ENCODE assay signal across 7 mouse cellular contexts in genomic region chr8:120751226-120752081, GRCm38 (mm10). TPM values are rescaled to one million over a fixed set of nuclear protein-coding genes. Genes with fewer than 3 reads are reported as not detected.
DNase-seq lines count a peak whose midpoint lies in the region; ATAC-seq and TF ChIP-seq lines count a peak whose summit lies in the region.

No protein-coding gene starts in this region.

- no peaks in the 10 kb centered on the region for H3K36me3 ChIP-seq in kidney, adult 2 months (ENCODE audit: control insufficient read depth, insufficient read depth, low read length)
- H3K36me3 ChIP-seq in heart, embryonic 16.5 days (ENCODE audit: control insufficient read depth, insufficient read depth): no peaks in the 10 kb centered on the region
- no peaks in the 10 kb centered on the region for H3K36me3 ChIP-seq in limb, embryonic 10.5 days

- 61% methylated on average over 21 of the region's 21 CpGs for WGBS in kidney, adult 2 months
- WGBS in heart, embryonic 16.5 days: 49% methylated on average over 21 of the region's 21 CpGs
- WGBS in limb, embryonic 10.5 days: 68% methylated on average over 21 of the region's 21 CpGs

- H3K27ac ChIP-seq in kidney, adult 2 months (ENCODE audit: insufficient read depth, low read depth, low read length): peak overlapping the region; percentile 52
- H3K27ac ChIP-seq in heart, embryonic 16.5 days (ENCODE audit: low read length): peak overlapping the region; percentile 66
- peak overlapping the region; percentile 68 for H3K27ac ChIP-seq in limb, embryonic 10.5 days

- TF ChIP-seq CTCF in kidney, adult 2 months (conservative IDR thresholded peaks at IDR 0.05; ENCODE audit: insufficient read depth, insufficient read length, low read depth, low read length): no peak

- H3K27me3 ChIP-seq in kidney, adult 2 months (replicated peaks; ENCODE audit: control insufficient read depth, insufficient read depth, low read length): no peaks in the 10 kb centered on the region
- no peaks in the 10 kb centered on the region for H3K27me3 ChIP-seq in heart, embryonic 16.5 days (ENCODE audit: control insufficient read depth, insufficient read depth, low read length)
- H3K27me3 ChIP-seq in limb, embryonic 10.5 days (ENCODE audit: low read depth, poor library complexity, severe bottlenecking): peaks cover 57% of the 10 kb centered on the region

- peak; percentile 29 for ATAC-seq in heart, embryonic 16.5 days (replicated peaks; ENCODE audit: extremely low read depth, insufficient read depth, low FRiP score)

- DNase-seq in kidney, adult 2 months: peak; percentile 72
- no peak for DNase-seq in kidney, adult 18-20 months
- no peak for DNase-seq in limb, embryonic 10.5 days (ENCODE audit: low spot score)
- DNase-seq in thymus, adult 18-20 months: peak; percentile 58 to 75
- DNase-seq in urinary bladder, postnatal 14 days (ENCODE audit: low spot score): no peak
- DNase-seq in MN1 (ENCODE audit: low spot score): no peak

- H3K4me1 ChIP-seq in kidney, adult 2 months (ENCODE audit: control insufficient read depth, insufficient read depth, low read length): peaks cover 46% of the 10 kb centered on the region
- H3K4me1 ChIP-seq in heart, embryonic 16.5 days (ENCODE audit: control insufficient read depth, insufficient read depth, low read length): peaks cover 16% of the 10 kb centered on the region
- peaks cover 44% of the 10 kb centered on the region for H3K4me1 ChIP-seq in limb, embryonic 10.5 days

- H3K9me3 ChIP-seq in heart, embryonic 16.5 days (replicated peaks; ENCODE audit: control insufficient read depth, low read length): no peaks in the 10 kb centered on the region
- H3K9me3 ChIP-seq in limb, embryonic 10.5 days (replicated peaks): no peaks in the 10 kb centered on the region

- peak overlapping the region; percentile 47 for H3K4me2 ChIP-seq in heart, embryonic 16.5 days (ENCODE audit: low read depth, low read length)

- peak overlapping the region; percentile 41; the same call in 1 of the 2 replicates for H3K9ac ChIP-seq in heart, embryonic 16.5 days (ENCODE audit: low read length)

- no peak overlapping the region for H3K4me3 ChIP-seq in kidney, adult 2 months (ENCODE audit: insufficient read depth, low read depth, low read length)
- no peak overlapping the region for H3K4me3 ChIP-seq in heart, embryonic 16.5 days (ENCODE audit: low read length)
- H3K4me3 ChIP-seq in limb, embryonic 10.5 days: no peak overlapping the region

- TF ChIP-seq POLR2A in kidney, adult 2 months (IDR thresholded peaks at IDR 0.05; ENCODE audit: low read depth, low read length): no peak

RNA-seq across cellular contexts. Expression of gene Irf8, which starts 15.3 kb away (rescaled TPM):
- polyA plus RNA-seq in kidney, adult 2 months (2012; rRNA removed): 12.3 and 16.7 TPM in 2 replicates
- polyA plus RNA-seq in heart, embryonic 16.5 days (2015; fragmentation: Nextera tagmentation; extraction: Ambion mirVana): 19.3 and 22.5 TPM in 2 replicates
- 1.4 and 1.7 TPM in 2 replicates for polyA plus RNA-seq in limb, embryonic 10.5 days (2016; fragmentation: Nextera tagmentation; extraction: Ambion mirVana)

Comparison
In these comparisons a context has a peak if more than half of its experiments do, and no peak if none do; other contexts are left out.
1. DNase-seq: peak in kidney, adult 2 months (single experiment) and thymus, adult 18-20 months (2 of 2); none in kidney, adult 18-20 months (single experiment), limb, embryonic 10.5 days (single experiment), urinary bladder, postnatal 14 days (single experiment) and MN1 (single experiment).
2. Peak in every context shown above with its lines, with median percentiles within 50 percentile points of each other: H3K27ac ChIP-seq.